Comparison of ENCODE assay signal across 9 mouse cellular contexts in the genomic region with DNA sequence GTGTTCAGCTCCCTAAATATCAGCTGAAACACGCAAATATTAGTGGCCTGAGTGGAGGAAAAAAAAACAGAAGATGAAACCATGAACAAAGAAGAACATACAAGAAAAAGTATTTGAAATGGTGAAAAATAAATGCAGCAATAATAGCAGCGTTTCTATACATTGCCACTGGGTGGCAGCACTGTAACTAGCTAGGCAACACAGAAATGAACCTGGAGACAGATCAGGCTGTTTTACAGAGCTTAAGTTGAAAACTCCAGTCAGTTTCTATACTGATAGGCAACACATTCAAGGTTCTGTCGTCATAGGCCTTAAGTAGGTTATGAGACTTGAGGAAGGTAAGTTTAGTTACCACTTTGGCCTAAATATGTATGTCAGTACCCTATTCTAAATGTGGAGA. TPM values are rescaled to one million over a fixed set of nuclear protein-coding genes. Genes with fewer than 3 reads are reported as not detected.
DNase-seq lines count a peak whose midpoint lies in the region; ATAC-seq and TF ChIP-seq lines count a peak whose summit lies in the region.
"Had no signal": no experiment of that assay in that cellular context is flagged by ENCODE, and none has a peak within 500 bp of the region (broad histone marks: within the 10 kb centered on the region; RNA-seq: fewer than 3 reads in every experiment).

No protein-coding gene starts in this region.

- no peak overlapping the region for H3K4me3 ChIP-seq in hindbrain, embryonic 14.5 days (replicated peaks; ENCODE audit: low read length)
- no peak overlapping the region for H3K4me3 ChIP-seq in hindbrain, embryonic 16.5 days (ENCODE audit: low read length)
- H3K4me3 ChIP-seq in CH12.LX (replicated peaks in 1 of 3; ENCODE audit: low read depth in 2 of 3, low read length in 2 of 3, poor library complexity in 1 of 3) = no peak overlapping the region
- no peak overlapping the region for H3K4me3 ChIP-seq in forebrain, embryonic 16.5 days (replicated peaks; ENCODE audit: low read length)
- H3K4me3 ChIP-seq: embryonic facial prominence, embryonic 12.5 days had no signal

- TF ChIP-seq CTCF in CH12.LX (conservative IDR thresholded peaks at IDR 0.05 in 1 of 2, IDR thresholded peaks at IDR 0.05 in 1 of 2; ENCODE audit: low read depth in 2 of 2, low read length in 2 of 2) = peak; percentile 22 to 74; a peak in 3 of 4 replicates

- H3K4me2 ChIP-seq in hindbrain, embryonic 14.5 days (replicated peaks) = no peak overlapping the region
- H3K4me2 ChIP-seq in hindbrain, embryonic 16.5 days (ENCODE audit: low read length) = no peak overlapping the region
- H3K4me2 ChIP-seq in CH12.LX (ENCODE audit: insufficient read depth, low read depth, poor library complexity, severe bottlenecking) = no peak overlapping the region
- no peak overlapping the region for H3K4me2 ChIP-seq in forebrain, embryonic 16.5 days (ENCODE audit: low read length)
- H3K4me2 ChIP-seq: embryonic facial prominence, embryonic 12.5 days had no signal

- TF ChIP-seq EP300 in CH12.LX (IDR thresholded peaks at IDR 0.05; ENCODE audit: low read length) = no peak

- no peak for ATAC-seq in hindbrain, embryonic 14.5 days (ENCODE audit: low FRiP score)
- ATAC-seq in hindbrain, embryonic 16.5 days = no peak
- ATAC-seq in forebrain, embryonic 16.5 days = 0 out of 2 replicates have a peak, but pooled peaks have one; percentile 28

- dilution Hi-C loops in CH12.LX (cut with MboI; ENCODE audit: extremely low pct_ligation_motif_present, extremely low pct_unique_long_range_greater_than_20kb, low sequenced_read_pairs) = no loop called here

- H3K27me3 ChIP-seq in hindbrain, embryonic 14.5 days (ENCODE audit: control insufficient read depth, insufficient read depth, low read length) = no peaks in the 10 kb centered on the region
- H3K27me3 ChIP-seq in hindbrain, embryonic 16.5 days (replicated peaks; ENCODE audit: control insufficient read depth, insufficient read depth, low read length) = no peaks in the 10 kb centered on the region
- no peaks in the 10 kb centered on the region for H3K27me3 ChIP-seq in CH12.LX (replicated peaks)
- H3K27me3 ChIP-seq in forebrain, embryonic 16.5 days (replicated peaks; ENCODE audit: control insufficient read depth, insufficient read depth, low read length) = no peaks in the 10 kb centered on the region
- H3K27me3 ChIP-seq: embryonic facial prominence, embryonic 12.5 days had no signal

- H3K9ac ChIP-seq in hindbrain, embryonic 14.5 days = no peak overlapping the region
- no peak overlapping the region for H3K9ac ChIP-seq in hindbrain, embryonic 16.5 days (ENCODE audit: low read depth, low read length)
- H3K9ac ChIP-seq in CH12.LX (ENCODE audit: insufficient read depth, low read depth) = no peak overlapping the region
- no peak overlapping the region for H3K9ac ChIP-seq in forebrain, embryonic 16.5 days (replicated peaks; ENCODE audit: low read depth, low read length)
- H3K9ac ChIP-seq: embryonic facial prominence, embryonic 12.5 days had no signal

- no peaks in the 10 kb centered on the region for H3K9me3 ChIP-seq in hindbrain, embryonic 14.5 days (ENCODE audit: control insufficient read depth, low read length)
- H3K9me3 ChIP-seq in hindbrain, embryonic 16.5 days (ENCODE audit: control insufficient read depth, low read length) = no peaks in the 10 kb centered on the region
- H3K9me3 ChIP-seq in CH12.LX (replicated peaks; ENCODE audit: low read length) = no peaks in the 10 kb centered on the region
- H3K9me3 ChIP-seq in forebrain, embryonic 16.5 days (ENCODE audit: control insufficient read depth, low read length) = no peaks in the 10 kb centered on the region
- H3K9me3 ChIP-seq: embryonic facial prominence, embryonic 12.5 days had no signal

- no peaks in the 10 kb centered on the region for H3K36me3 ChIP-seq in hindbrain, embryonic 14.5 days (replicated peaks; ENCODE audit: control insufficient read depth, insufficient read depth)
- H3K36me3 ChIP-seq in hindbrain, embryonic 16.5 days (ENCODE audit: control insufficient read depth, insufficient read depth, low read length) = no peaks in the 10 kb centered on the region
- peaks cover 0 to 11% of the 10 kb centered on the region in 2 experiments for H3K36me3 ChIP-seq in CH12.LX (replicated peaks in 1 of 2; ENCODE audit: control insufficient read depth in 1 of 2, insufficient read depth in 1 of 2, low read length in 1 of 2)
- H3K36me3 ChIP-seq in forebrain, embryonic 16.5 days (ENCODE audit: control insufficient read depth, insufficient read depth) = no peaks in the 10 kb centered on the region
- H3K36me3 ChIP-seq: embryonic facial prominence, embryonic 12.5 days had no signal

- no peaks in the 10 kb centered on the region; the same call in 1 of the 2 replicates for H3K79me2 ChIP-seq in CH12.LX (replicated peaks; ENCODE audit: control insufficient read depth, extremely low read depth, insufficient read depth, poor library complexity, severe bottlenecking)

- no peak for TF ChIP-seq POLR2A in CH12.LX (IDR thresholded peaks at IDR 0.05; ENCODE audit: low read depth, low read length)

- WGBS in hindbrain, embryonic 14.5 days = 26% methylated on average over 3 of the region's 3 CpGs
- WGBS in hindbrain, embryonic 16.5 days = 15% methylated on average over 3 of the region's 3 CpGs
- 27% methylated on average over 3 of the region's 3 CpGs for WGBS in forebrain, embryonic 16.5 days

- in situ Hi-C loops in CH12.LX (cut with MboI; ENCODE audit: low pct_ligation_motif_present, low pct_unique_long_range_greater_than_20kb, low sequenced_read_pairs) = loop anchor here (5.0 kb wide), 1 partner anchor 145 kb away; no protein-coding TSS in a partner anchor

- peak; percentile 67 for TF ChIP-seq RAD21 in CH12.LX (IDR thresholded peaks at IDR 0.05; ENCODE audit: low read depth, low read length)

- H3K4me1 ChIP-seq in hindbrain, embryonic 14.5 days (replicated peaks; ENCODE audit: control insufficient read depth, insufficient read depth, low read length) = no peaks in the 10 kb centered on the region
- no peaks in the 10 kb centered on the region for H3K4me1 ChIP-seq in hindbrain, embryonic 16.5 days (ENCODE audit: control insufficient read depth, insufficient read depth, low read depth, low read length)
- H3K4me1 ChIP-seq in CH12.LX (ENCODE audit: control insufficient read depth in 1 of 2, insufficient read depth in 2 of 2) = peaks cover 3% of the 10 kb centered on the region in 2 experiments; a peak in 2 of 4 replicates
- no peaks in the 10 kb centered on the region for H3K4me1 ChIP-seq in forebrain, embryonic 16.5 days (replicated peaks; ENCODE audit: control insufficient read depth, insufficient read depth, low read length)
- H3K4me1 ChIP-seq: embryonic facial prominence, embryonic 12.5 days had no signal

- H3K27ac ChIP-seq in hindbrain, embryonic 14.5 days = no peak overlapping the region
- H3K27ac ChIP-seq in hindbrain, embryonic 16.5 days (ENCODE audit: low read depth, low read length) = no peak overlapping the region
- H3K27ac ChIP-seq in CH12.LX (ENCODE audit: insufficient read depth, low read depth) = no peak overlapping the region
- H3K27ac ChIP-seq in forebrain, embryonic 16.5 days (ENCODE audit: low read length) = no peak overlapping the region
- H3K27ac ChIP-seq: embryonic facial prominence, embryonic 12.5 days had no signal

- DNase-seq in hindbrain, embryonic 14.5 days (ENCODE audit: low spot score) = peak; percentile 71
- peak; percentile 54 for DNase-seq in CH12.LX (ENCODE audit: extremely low read depth)
- peak; percentile 29 to 37 for DNase-seq in adrenal gland, postnatal 36 days
- peak; percentile 39 to 44 for DNase-seq in left cerebral cortex, adult 18-20 months (ENCODE audit: low spot score in 2 of 2)
- peak; percentile 66 for DNase-seq in retina, postnatal 1 day
- DNase-seq in urinary bladder, adult 18-20 months (ENCODE audit: low spot score in 2 of 2) = no peak

TF ChIP-seq in CH12.LX, 34 proteins besides CTCF, POLR2A, EP300 and RAD21:
- TF ChIP-seq ZC3H11A (IDR thresholded peaks at IDR 0.05; ENCODE audit: low read depth, low read length) = no peak
- no peak for TF ChIP-seq HCFC1 (IDR thresholded peaks at IDR 0.05; ENCODE audit: low read depth, low read length)
- peak; percentile 71 for TF ChIP-seq SMC3 (IDR thresholded peaks at IDR 0.05; ENCODE audit: low read depth, low read length)

RNA-seq across cellular contexts. Expression of a gene that starts 17.9 kb away (rescaled TPM):
- polyA plus RNA-seq in hindbrain, embryonic 14.5 days (2014; fragmentation: Nextera tagmentation; extraction: Ambion mirVana) = 31.4 and 39.8 TPM in 2 replicates
- 25.5 and 26.5 TPM in 2 replicates for polyA plus RNA-seq in hindbrain, embryonic 16.5 days (2015; fragmentation: Nextera tagmentation; extraction: Ambion mirVana)
- 10.0 and 13.1 TPM in 2 replicates for total RNA-seq in CH12.LX (2012; rRNA removed)
- total RNA-seq in CH12.LX (2014; rRNA removed) = 26.8 and 29.9 TPM in 2 replicates
- polyA plus RNA-seq in CH12.LX (2012; ENCODE audit: insufficient read length, low read depth) = 25.9 TPM in 2 replicates
- total RNA-seq in adrenal gland, postnatal 36 days (2021) = 100 to 1,000 TPM; 429 to 515 TPM
- 14.4 and 15.8 TPM in 2 replicates for polyA plus RNA-seq in forebrain, embryonic 16.5 days (2015; fragmentation: Nextera tagmentation; extraction: Ambion mirVana)
- total RNA-seq in left cerebral cortex, adult 18-20 months (2021) = 10 to 100 TPM; 66.8 to 69.6 TPM

Comparison
In these comparisons a context has a peak if more than half of its experiments do, and no peak if none do; other contexts are left out.
1. DNase-seq: peak in hindbrain, embryonic 14.5 days (single experiment), CH12.LX (single experiment), adrenal gland, postnatal 36 days (2 of 2), left cerebral cortex, adult 18-20 months (2 of 2) and retina, postnatal 1 day (single experiment); none in urinary bladder, adult 18-20 months (0 of 2).